Mouse (Mus musculus) midbrain, embryonic 15.5 days (tissue): Measurements from ENCODE around the gene Heatr4. TPM values are rescaled to one million over a fixed set of nuclear protein-coding genes. Genes with fewer than 3 reads are reported as not detected.

Experiments used
- ATAC-seq: fragments of 200-750 bp; cut with Nextera tagmentation; replicated peaks from 2 replicates; pipeline ENCODE4 v1.8.0; 2017; ENCODE audit warnings: moderate TSS enrichment
- H3K27ac ChIP-seq: fragments of 300-500 bp; sonication (generic); 2 replicates; pipeline ENCODE4 v1.5.1; 2015; ENCODE audit warnings: mild to moderate bottlenecking, inconsistent platforms
- H3K27me3 ChIP-seq: fragments of 300-500 bp; sonication (generic); replicated peaks from 2 replicates; pipeline ENCODE4 v1.6.1; 2015; ENCODE audit warnings: inconsistent platforms
- H3K36me3 ChIP-seq: fragments of 300-500 bp; sonication (generic); replicated peaks from 2 replicates; pipeline ENCODE4 v1.6.1; 2015; ENCODE audit warnings: inconsistent platforms
- H3K4me1 ChIP-seq: fragments of 300-500 bp; sonication (generic); 2 replicates; pipeline ENCODE4 v1.6.1; 2015; ENCODE audit warnings: inconsistent platforms
- H3K4me2 ChIP-seq: fragments of 300-500 bp; sonication (generic); 2 replicates; pipeline ENCODE4 v1.6.1; 2015; ENCODE audit warnings: inconsistent platforms, mild to moderate bottlenecking, moderate library complexity
- H3K4me3 ChIP-seq: fragments of 300-500 bp; sonication (generic); 2 replicates; pipeline ENCODE4 v1.5.1; 2015; ENCODE audit warnings: mild to moderate bottlenecking, inconsistent platforms
- H3K9ac ChIP-seq: fragments of 300-500 bp; sonication (generic); 2 replicates; pipeline ENCODE4 v1.6.1; 2015; ENCODE audit warnings: mild to moderate bottlenecking, inconsistent platforms
- H3K9me3 ChIP-seq: fragments of 300-500 bp; sonication (generic); 2 replicates; pipeline ENCODE4 v1.6.1; 2016; ENCODE audit warnings: inconsistent platforms
- WGBS: fragments of 180-500 bp; shearing (Covaris S2); methylation state at CpG from one replicate; pipeline ENCODE4 v1.1.7; 2015; ENCODE audit warnings: mixed read lengths; 5-methylcytosine and 5-hydroxymethylcytosine counted together
- polyA plus RNA-seq: library from polyadenylated mRNA; unstranded; fragments of >200 nt; fragmentation: Nextera tagmentation; extraction: Ambion mirVana; gene quantifications from 2 replicates; pipeline ENCODE4 v1.2.1, GENCODE M21; 2015

Gene Heatr4
- polyA plus RNA-seq, 1 experiment from 2014 or later, result 0.09 TPM

GRCm38 (mm10) chr12:83988483-83988882, 3.8 kb upstream of the Heatr4 start:
- no peaks in the 10 kb centered on the region for H3K36me3 ChIP-seq
- H3K27me3 ChIP-seq, result no peaks in the 10 kb centered on the region
- H3K4me2 ChIP-seq, result peak overlapping the region; percentile 61
- H3K4me1 ChIP-seq, result peaks cover 9% of the 10 kb centered on the region
- H3K9me3 ChIP-seq, result no peaks in the 10 kb centered on the region
- H3K4me3 ChIP-seq, result peak overlapping the region; percentile 59
- peak overlapping the region; percentile 67 for H3K9ac ChIP-seq
- ATAC-seq, result no peak; the same call in 1 of the 2 replicates
- H3K27ac ChIP-seq, result peak overlapping the region; percentile 92
- 62% methylated on average over 4 of the region's 4 CpGs for WGBS

- ATAC-seq, result peak; percentile 95
These were observed 3.2 kb upstream of the Heatr4 start, which contains the start of gene Acot2 for GRCm38 (mm10) chr12:83987583-83988441. Gene Acot2 (plus strand): TSS chr12:83987861.

GRCm38 (mm10) chr12:83987242-83987582, 2.6 kb upstream of the Heatr4 start:
- Histone ChIP-seq H3K4me1 (peaks cover 9% of the 10 kb centered on the region), H3K36me3 (no peaks in the 10 kb centered on the region), H3K27me3 (no peaks in the 10 kb centered on the region), H3K9ac (peak overlapping the region; percentile 67; the same call in 1 of the 2 replicates), H3K9me3 (no peaks in the 10 kb centered on the region), H3K27ac (peak overlapping the region; percentile 92), H3K4me2 (peak overlapping the region; percentile 61), H3K4me3 (peak overlapping the region; percentile 59)
- WGBS, result 43% methylated on average over 8 of the region's 8 CpGs
- ATAC-seq, result no peak

More at GRCm38 (mm10) chr12:83987583-83988441, 3.2 kb upstream of the Heatr4 start, which contains the start of gene Acot2:
- Histone ChIP-seq H3K9me3 (no peaks in the 10 kb centered on the region), H3K9ac (peak within 1 kb of the TSS; percentile 67), H3K27me3 (no peaks in the 10 kb centered on the region), H3K4me3 (peak within 1 kb of the TSS; percentile 59), H3K4me1 (peaks cover 9% of the 10 kb centered on the region), H3K36me3 (no peaks in the 10 kb centered on the region), H3K27ac (peak within 1 kb of the TSS; percentile 92), H3K4me2 (peak within 1 kb of the TSS; percentile 61)
- WGBS, result under 1% methylated on average over 80 of the region's 80 CpGs

GRCm38 (mm10) chr12:83981615-83982014, 3.0 kb downstream of the Heatr4 start:
- no peaks in the 10 kb centered on the region for H3K9me3 ChIP-seq
- H3K36me3 ChIP-seq, result no peaks in the 10 kb centered on the region
- WGBS, result 90% methylated on average over 4 of the region's 4 CpGs
- H3K9ac ChIP-seq, result no peak overlapping the region
- no peak overlapping the region for H3K27ac ChIP-seq
- no peak overlapping the region for H3K4me2 ChIP-seq
- H3K27me3 ChIP-seq, result no peaks in the 10 kb centered on the region
- H3K4me3 ChIP-seq, result no peak overlapping the region
- no peaks in the 10 kb centered on the region for H3K4me1 ChIP-seq
- ATAC-seq, result no peak

GRCm38 (mm10) chr12:83978862-83979261, 5.8 kb downstream of the Heatr4 start:
- no peak overlapping the region for H3K9ac ChIP-seq
- H3K27me3 ChIP-seq, result no peaks in the 10 kb centered on the region
- H3K4me1 ChIP-seq, result no peaks in the 10 kb centered on the region
- H3K9me3 ChIP-seq, result no peaks in the 10 kb centered on the region
- no peak overlapping the region for H3K4me3 ChIP-seq
- no peak for ATAC-seq
- no peaks in the 10 kb centered on the region for H3K36me3 ChIP-seq
- WGBS, result 92% methylated on average over 6 of the region's 6 CpGs
- H3K27ac ChIP-seq, result no peak overlapping the region
- no peak overlapping the region for H3K4me2 ChIP-seq

GRCm38 (mm10) chr12:83972117-83972516, 12.5 kb downstream of the Heatr4 start:
- no peak overlapping the region for H3K9ac ChIP-seq
- H3K4me2 ChIP-seq, result no peak overlapping the region
- ATAC-seq, result no peak
- WGBS, result 87% methylated on average over 2 of the region's 2 CpGs
- no peak overlapping the region for H3K27ac ChIP-seq
- H3K9me3 ChIP-seq, result no peaks in the 10 kb centered on the region
- H3K4me1 ChIP-seq, result no peaks in the 10 kb centered on the region
- H3K4me3 ChIP-seq, result no peak overlapping the region
- no peaks in the 10 kb centered on the region for H3K36me3 ChIP-seq
- no peaks in the 10 kb centered on the region for H3K27me3 ChIP-seq

GRCm38 (mm10) chr12:83965235-83965634, 19.4 kb downstream of the Heatr4 start:
- WGBS, result 84% methylated on average over 7 of the region's 7 CpGs
- H3K9me3 ChIP-seq, result no peaks in the 10 kb centered on the region

GRCm38 (mm10) chr12:83958278-83958677, 26.4 kb downstream of the Heatr4 start:
- Histone ChIP-seq H3K4me1 (peaks cover 8% of the 10 kb centered on the region), H3K9ac (no peak overlapping the region), H3K9me3 (no peaks in the 10 kb centered on the region), H3K27ac (no peak overlapping the region), H3K4me3 (no peak overlapping the region), H3K36me3 (0 out of 2 replicates have a peak, but pooled peaks cover 7% of the 10 kb centered on the region), H3K27me3 (no peaks in the 10 kb centered on the region), H3K4me2 (no peak overlapping the region)
- 91% methylated on average over 9 of the region's 9 CpGs for WGBS
- ATAC-seq, result no peak

More at GRCm38 (mm10) chr12:83965235-83965634, 19.4 kb downstream of the Heatr4 start:
- no peak for ATAC-seq
- Histone ChIP-seq H3K4me1 (no peaks in the 10 kb centered on the region), H3K36me3 (no peaks in the 10 kb centered on the region), H3K27ac (no peak overlapping the region), H3K9ac (no peak overlapping the region), H3K4me2 (no peak overlapping the region), H3K27me3 (no peaks in the 10 kb centered on the region), H3K4me3 (no peak overlapping the region)

- Histone ChIP-seq H3K9ac (peak overlapping the region; percentile 79), H3K9me3 (no peaks in the 10 kb centered on the region), H3K27ac (peak overlapping the region; percentile 81; the same call in 1 of the 2 replicates), H3K4me1 (peaks cover 35% of the 10 kb centered on the region), H3K4me2 (peak overlapping the region; percentile 79), H3K27me3 (no peaks in the 10 kb centered on the region), H3K36me3 (0 out of 2 replicates have a peak, but pooled peaks cover 6% of the 10 kb centered on the region), H3K4me3 (peak overlapping the region; percentile 81)
- 67% methylated on average over 32 of the region's 32 CpGs for WGBS
- no peak for ATAC-seq
These were observed 32.7 kb downstream of the Heatr4 start for GRCm38 (mm10) chr12:83951711-83952575.

GRCm38 (mm10) chr12:83950840-83951701, 33.6 kb downstream of the Heatr4 start:
- Histone ChIP-seq H3K4me3 (peak overlapping the region; percentile 81), H3K9me3 (no peaks in the 10 kb centered on the region), H3K9ac (peak overlapping the region; percentile 79), H3K27ac (peak overlapping the region; percentile 81), H3K27me3 (no peaks in the 10 kb centered on the region), H3K4me1 (peaks cover 35% of the 10 kb centered on the region), H3K36me3 (0 out of 2 replicates have a peak, but pooled peaks cover 3% of the 10 kb centered on the region), H3K4me2 (peak overlapping the region; percentile 79)
- WGBS, result under 1% methylated on average over 111 of the region's 116 CpGs
- peak; percentile 77 for ATAC-seq

GRCm38 (mm10) chr12:83950493-83950839, 34.2 kb downstream of the Heatr4 start, which contains the start of gene Riox1:
Gene Riox1 (plus strand): TSS chr12:83950608.
- Histone ChIP-seq H3K4me3 (peak within 1 kb of the TSS; percentile 81), H3K4me2 (peak within 1 kb of the TSS; percentile 79), H3K36me3 (0 out of 2 replicates have a peak, but pooled peaks cover 3% of the 10 kb centered on the region), H3K9me3 (no peaks in the 10 kb centered on the region), H3K27me3 (no peaks in the 10 kb centered on the region), H3K9ac (peak within 1 kb of the TSS; percentile 79), H3K27ac (peak within 1 kb of the TSS; percentile 81), H3K4me1 (peaks cover 35% of the 10 kb centered on the region)
- WGBS, result under 1% methylated on average over 36 of the region's 37 CpGs
- peak; percentile 96 for ATAC-seq
